Mouse (Mus musculus) heart, embryonic 16.5 days (tissue): ENCODE measurements around the gene Ube2t. TPM values are rescaled to one million over a fixed set of nuclear protein-coding genes. Genes with fewer than 3 reads are reported as not detected.

Experiments
- polyA plus RNA-seq: library from polyadenylated mRNA; unstranded; fragments of >200 nt; fragmentation: Nextera tagmentation; extraction: Ambion mirVana; gene quantifications from 2 replicates; pipeline ENCODE4 v1.2.1, GENCODE M21; 2015

Gene Ube2t
- polyA plus RNA-seq, 1 experiment from 2014 or later = 54.6 TPM

Other genes with a start within 250 kb of the Ube2t start
- gene Ppp1r12b, start 6.6 kb upstream of the Ube2t start, polyA plus RNA-seq = 24.2 and 30.4 TPM in 2 replicates
- gene Lgr6, start 142.7 kb downstream of the Ube2t start, polyA plus RNA-seq = 2.5 and 4.6 TPM in 2 replicates
- 7.3 and 20.5 TPM in 2 replicates for gene Ptpn7, start 170.1 kb downstream of the Ube2t start, polyA plus RNA-seq
- gene Arl8a, start 184.3 kb downstream of the Ube2t start, polyA plus RNA-seq = 40.2 and 43.9 TPM in 2 replicates
- gene Gpr37l1, start 205.1 kb downstream of the Ube2t start, polyA plus RNA-seq = not detected in 2 replicates